12 mouse cellular contexts compared by ENCODE assay signal in the genomic region with DNA sequence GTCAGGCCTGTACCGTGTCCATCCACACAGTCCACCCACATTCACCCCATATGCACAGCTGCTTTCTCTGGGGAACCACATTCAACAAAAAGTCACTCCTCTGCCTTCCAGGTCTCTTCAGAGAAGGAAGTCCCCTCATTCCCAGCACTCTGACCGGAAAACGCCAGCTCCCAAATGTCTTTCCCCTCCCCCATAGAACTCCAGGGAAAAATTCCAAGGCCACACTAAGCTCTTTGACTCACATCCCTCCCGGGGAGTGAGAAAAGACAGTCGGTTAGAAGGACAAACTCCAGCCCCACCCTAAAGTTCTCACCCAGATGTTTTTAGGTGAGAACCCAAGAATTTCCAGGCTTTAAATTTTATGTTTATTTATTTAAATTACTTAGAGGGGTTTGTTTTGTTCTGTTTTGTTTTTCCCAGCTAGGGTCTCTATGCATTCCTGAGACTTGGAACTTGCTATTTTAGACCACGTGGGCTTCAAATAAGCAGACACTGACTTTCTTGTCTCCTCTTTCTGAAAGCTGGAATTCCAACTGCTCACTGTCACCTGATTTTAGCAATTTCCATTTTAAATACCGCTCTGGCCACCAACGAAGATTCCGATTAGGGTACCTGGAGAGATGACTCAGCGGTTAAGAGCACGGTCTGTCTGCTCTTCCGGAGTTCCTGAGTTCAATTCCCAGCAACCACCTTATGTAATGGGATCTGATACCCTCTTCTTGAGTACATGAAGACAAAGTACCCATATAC. TPM values are rescaled to one million over a fixed set of nuclear protein-coding genes. Genes with fewer than 3 reads are reported as not detected.
DNase-seq lines count a peak whose midpoint lies in the region; ATAC-seq and TF ChIP-seq lines count a peak whose summit lies in the region.
"Had no signal": no experiment of that assay in that cellular context is flagged by ENCODE, and none has a peak within 500 bp of the region (broad histone marks: within the 10 kb centered on the region; RNA-seq: fewer than 3 reads in every experiment).

No protein-coding gene starts in this region.

- peak overlapping the region; percentile 24; the same call in 1 of the 2 replicates for H3K27ac ChIP-seq in brown adipose tissue, adult 24 weeks (replicated peaks; ENCODE audit: low read depth, low read length)
- 0 out of 2 replicates have a peak overlapping the region, but pooled peaks have one; percentile 21 for H3K27ac ChIP-seq in limb, embryonic 10.5 days
- no peak overlapping the region; the same call in 1 of the 2 replicates for H3K27ac ChIP-seq in liver, postnatal 0 days (ENCODE audit: low read depth)
- H3K27ac ChIP-seq: gastrocnemius, adult 2 months; liver, embryonic 12.5 days; midbrain, embryonic 13.5 days had no signal

- TF ChIP-seq EP300 in liver, postnatal 0 days (IDR thresholded peaks at IDR 0.05; ENCODE audit: low read depth) = no peak

- H3K36me3 ChIP-seq in limb, embryonic 10.5 days = no peaks in the 10 kb centered on the region
- H3K36me3 ChIP-seq in liver, postnatal 0 days (replicated peaks; ENCODE audit: insufficient read depth, low read length) = no peaks in the 10 kb centered on the region
- H3K36me3 ChIP-seq: liver, embryonic 12.5 days; midbrain, embryonic 13.5 days had no signal

- 23% methylated on average over 12 of the region's 12 CpGs for WGBS in limb, embryonic 10.5 days
- WGBS in liver, postnatal 0 days (ENCODE audit: insufficient replicate concordance) = 46% methylated on average over 12 of the region's 12 CpGs

- TF ChIP-seq CTCF in liver, postnatal 0 days (IDR thresholded peaks at IDR 0.05; ENCODE audit: low read depth) = no peak

- H3K27me3 ChIP-seq in limb, embryonic 10.5 days (ENCODE audit: low read depth, poor library complexity, severe bottlenecking) = peaks cover 80% of the 10 kb centered on the region
- no peaks in the 10 kb centered on the region; the same call in 1 of the 2 replicates for H3K27me3 ChIP-seq in liver, postnatal 0 days (ENCODE audit: insufficient read depth, low read length)

- no peak for ATAC-seq in liver, postnatal 0 days
- ATAC-seq: liver, embryonic 12.5 days; midbrain, embryonic 13.5 days had no signal

- no peak overlapping the region for H3K4me2 ChIP-seq in liver, postnatal 0 days (ENCODE audit: low read depth, low read length)
- H3K4me2 ChIP-seq: liver, embryonic 12.5 days; midbrain, embryonic 13.5 days had no signal

- H3K9me3 ChIP-seq in limb, embryonic 10.5 days (replicated peaks) = no peaks in the 10 kb centered on the region
- H3K9me3 ChIP-seq in liver, postnatal 0 days (ENCODE audit: low read length) = no peaks in the 10 kb centered on the region
- H3K9me3 ChIP-seq: liver, embryonic 12.5 days; midbrain, embryonic 13.5 days had no signal

- H3K4me1 ChIP-seq in brown adipose tissue, adult 24 weeks (ENCODE audit: control insufficient read depth, insufficient read depth, insufficient read length, low read length) = no peaks in the 10 kb centered on the region
- peaks cover 5% of the 10 kb centered on the region; the same call in 1 of the 2 replicates for H3K4me1 ChIP-seq in limb, embryonic 10.5 days
- H3K4me1 ChIP-seq in liver, postnatal 0 days (ENCODE audit: insufficient read depth) = no peaks in the 10 kb centered on the region
- H3K4me1 ChIP-seq: liver, embryonic 12.5 days had no signal

- H3K4me3 ChIP-seq in brown adipose tissue, adult 24 weeks (ENCODE audit: insufficient read depth, low read depth, low read length) = no peak overlapping the region
- H3K4me3 ChIP-seq in limb, embryonic 10.5 days = no peak overlapping the region
- no peak overlapping the region for H3K4me3 ChIP-seq in liver, postnatal 0 days (ENCODE audit: low read depth, low read length)
- H3K4me3 ChIP-seq: gastrocnemius, adult 2 months; liver, embryonic 12.5 days; midbrain, embryonic 13.5 days had no signal

- no peak overlapping the region for H3K9ac ChIP-seq in liver, postnatal 0 days (replicated peaks)
- H3K9ac ChIP-seq: liver, embryonic 12.5 days; midbrain, embryonic 13.5 days had no signal

- DNase-seq in adrenal gland, postnatal 10 days = peak; percentile 16
- no peak for DNase-seq in adrenal gland, postnatal 4 days (ENCODE audit: low spot score in 2 of 2)
- DNase-seq in kidney, postnatal 36 days = peak; percentile 18 to 19
- no peak for DNase-seq in kidney, adult 18-20 months
- peak; percentile 29 for DNase-seq in limb, embryonic 10.5 days (ENCODE audit: low spot score)
- no peak for DNase-seq in c-Kit-positive CD71-positive TER-119-positive erythroid progenitor cells, embryonic 14.5 days (ENCODE audit: low spot score)
- no peak for DNase-seq in liver, postnatal 0 days
- DNase-seq: cerebellum, adult 8-10 months; gastrocnemius, adult 2 months had no signal

RNA-seq across cellular contexts. Expression of a gene that starts 6.3 kb away (rescaled TPM):
- 10 to 100 TPM; 49.3 to 54.0 TPM for total RNA-seq in adrenal gland, postnatal 10 days (2021)
- total RNA-seq in adrenal gland, postnatal 4 days (2021) = 10 to 100 TPM; 71.6 to 75.2 TPM
- 12.8 and 15.1 TPM in 2 replicates for polyA plus RNA-seq in brown adipose tissue, adult 24 weeks (2012; ENCODE audit: insufficient read depth, insufficient read length, missing spikeins)
- 38.3 and 43.3 TPM in 2 replicates for polyA plus RNA-seq in limb, embryonic 10.5 days (2016; fragmentation: Nextera tagmentation; extraction: Ambion mirVana)
- 5.8 and 6.8 TPM in 2 replicates for polyA plus RNA-seq in liver, postnatal 0 days (2015; fragmentation: Nextera tagmentation; extraction: Ambion mirVana)

Comparison
In these comparisons a context has a peak if more than half of its experiments do, and no peak if none do; other contexts are left out.
1. DNase-seq: peak in adrenal gland, postnatal 10 days (single experiment), kidney, postnatal 36 days (2 of 2) and limb, embryonic 10.5 days (single experiment); none in adrenal gland, postnatal 4 days (0 of 2), kidney, adult 18-20 months (single experiment), c-Kit-positive CD71-positive TER-119-positive erythroid progenitor cells, embryonic 14.5 days (single experiment) and liver, postnatal 0 days (single experiment).